Mouse (Mus musculus) liver, postnatal 0 days (tissue): Measurements from ENCODE around the gene Adcy4.

ENCODE experiments used
- CTCF ChIP-seq: sonication (generic); IDR thresholded peaks from 2 replicates; pipeline ENCODE4 v1.5.1; 2016; ENCODE audit warnings: antibody characterized with exemption, low read depth
- EP300 ChIP-seq: IDR thresholded peaks from 2 replicates; pipeline ENCODE4 v1.6.1; 2016; ENCODE audit warnings: antibody characterized with exemption, low read depth, mild to moderate bottlenecking

DNA sequence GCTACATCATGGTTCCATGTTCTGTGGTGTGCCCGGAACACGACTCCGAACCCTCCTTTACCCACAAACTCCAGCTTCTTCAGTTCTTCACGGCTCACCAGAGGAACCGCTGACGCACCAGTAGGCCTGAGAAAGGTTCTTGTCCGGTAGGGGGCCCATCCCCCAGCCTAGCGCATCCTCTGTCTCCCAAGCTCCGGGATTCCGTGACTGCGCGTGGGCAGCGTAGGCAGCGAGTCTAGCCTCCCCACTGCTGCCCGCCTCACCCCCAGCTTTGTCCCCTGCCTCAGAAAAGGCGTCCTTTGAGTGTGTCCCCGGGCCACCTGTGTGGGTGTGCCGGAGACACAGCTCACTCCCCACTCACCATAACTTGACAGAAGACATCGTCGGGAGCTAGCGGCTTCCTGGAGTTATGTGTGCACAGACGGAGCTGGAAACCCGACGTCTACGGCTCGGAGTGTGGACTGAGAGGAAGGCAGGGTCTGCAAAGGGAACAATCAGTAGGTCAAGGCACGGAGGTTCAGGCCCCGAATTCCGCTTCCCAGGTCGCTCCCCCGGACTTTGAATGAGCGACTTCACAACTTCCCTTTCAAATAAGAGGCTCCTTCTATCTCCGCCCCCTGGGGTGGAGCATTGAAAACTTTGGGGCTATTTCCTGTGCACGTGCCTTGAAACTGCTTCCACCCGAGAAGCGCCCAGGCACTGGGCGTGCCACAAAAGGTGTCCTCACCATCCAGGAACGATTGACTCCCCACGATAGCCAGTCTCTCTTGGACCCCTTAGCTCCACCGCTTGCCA, 4.6 kb upstream of the Adcy4 start, which contains the start of gene Ripk3:
- peak; percentile 41 for TF ChIP-seq CTCF
- TF ChIP-seq EP300, result no peak
